Mouse (Mus musculus) E14TG2a.4 (cell line): Measurements from ENCODE around the gene Ifitm3.

Source experiments
- CTCF ChIP-seq: conservative IDR thresholded peaks from 2 replicates; pipeline ENCODE4 v1.5.1; 2014; ENCODE audit warnings: low read length
- NANOG ChIP-seq: IDR thresholded peaks from 2 replicates; pipeline ENCODE4 v1.6.1; 2014; ENCODE audit warnings: borderline replicate concordance, low read length, mixed read lengths
- POU5F1 ChIP-seq: IDR thresholded peaks from 2 replicates; pipeline ENCODE4 v1.6.1; 2014; ENCODE audit warnings: low read length, borderline replicate concordance

DNA sequence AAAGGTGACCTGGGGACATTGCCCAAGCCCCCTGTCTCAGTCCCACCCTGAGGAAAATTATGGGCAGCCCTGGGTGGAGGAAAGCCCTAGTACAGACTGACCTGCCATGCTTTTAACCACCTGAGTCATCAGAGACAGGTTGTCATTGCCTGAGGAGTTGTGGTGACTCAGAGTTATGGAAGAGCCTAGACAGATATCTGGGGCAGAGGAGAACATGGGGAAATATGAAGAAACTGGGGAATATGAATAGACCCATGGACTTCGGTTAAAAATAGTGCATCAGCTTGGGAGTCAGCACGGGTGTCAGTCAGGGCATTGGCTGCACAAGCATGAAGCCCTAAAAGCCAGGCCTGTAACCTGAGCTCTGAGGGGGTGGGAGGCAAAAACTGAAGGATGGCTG is 38.8 kb upstream of the Ifitm3 start:
- TF ChIP-seq CTCF, result no peak
- no peak for TF ChIP-seq NANOG
- TF ChIP-seq POU5F1, result no peak
